Mouse (Mus musculus): ENCODE data around the gene Ros1. TPM values are rescaled to one million over a fixed set of nuclear protein-coding genes. Genes with fewer than 3 reads are reported as not detected.

Gene Ros1
- polyA plus RNA-seq, 1 experiment = not detected

GRCm38 (mm10) chr10:52021231-52021630, 173.8 kb downstream of the Ros1 start:
- no peaks in the 10 kb centered on the region for H3K79me3 ChIP-seq (ENCODE audit: low read depth)
- no peaks in the 10 kb centered on the region for H3K27me3 ChIP-seq (ENCODE audit: control insufficient read depth, insufficient read depth, insufficient read length)
- no peaks in the 10 kb centered on the region for H3K36me3 ChIP-seq (ENCODE audit: control insufficient read depth, insufficient read depth)
- no peaks in the 10 kb centered on the region for H3K79me2 ChIP-seq (ENCODE audit: control insufficient read depth, insufficient read depth)
- no peak for TF ChIP-seq MYOD1 (IDR thresholded peaks at IDR 0.05; ENCODE audit: control insufficient read depth, insufficient read length, low read depth)
- no peak for TF ChIP-seq CTCF (IDR thresholded peaks at IDR 0.05; ENCODE audit: control insufficient read depth, insufficient read depth, insufficient read length)
- TF ChIP-seq CEBPB (IDR thresholded peaks at IDR 0.05; ENCODE audit: low read depth) = no peak
- no peak for TF ChIP-seq FOSL1 (IDR thresholded peaks at IDR 0.05; ENCODE audit: insufficient read depth, low read length, poor library complexity, severe bottlenecking)
- TF ChIP-seq MYOG (IDR thresholded peaks at IDR 0.05; ENCODE audit: control insufficient read depth, extremely low read depth, insufficient read length) = no peak
- TF ChIP-seq MAX (IDR thresholded peaks at IDR 0.05) = no peak
- TF ChIP-seq USF1 (IDR thresholded peaks at IDR 0.05; ENCODE audit: low read depth) = no peak
- no peak overlapping the region for H3ac ChIP-seq (ENCODE audit: control insufficient read depth, insufficient read length, low read depth)
- H3K4me3 ChIP-seq (ENCODE audit: insufficient read depth, poor library complexity, severe bottlenecking) = no peak overlapping the region

GRCm38 (mm10) chr10:52018471-52018870, 176.6 kb downstream of the Ros1 start:
- no peaks in the 10 kb centered on the region for H3K27me3 ChIP-seq (ENCODE audit: control insufficient read depth, insufficient read depth, insufficient read length)

More at GRCm38 (mm10) chr10:52018471-52018870, 176.6 kb downstream of the Ros1 start:
- H3K79me3 ChIP-seq (ENCODE audit: low read depth) = no peaks in the 10 kb centered on the region
- H3ac ChIP-seq (ENCODE audit: control insufficient read depth, insufficient read length, low read depth) = no peak overlapping the region
- TF ChIP-seq FOSL1 (IDR thresholded peaks at IDR 0.05; ENCODE audit: insufficient read depth, low read length, poor library complexity, severe bottlenecking) (no peak), MYOG (IDR thresholded peaks at IDR 0.05; ENCODE audit: control insufficient read depth, extremely low read depth, insufficient read length) (no peak), CTCF (IDR thresholded peaks at IDR 0.05; ENCODE audit: control insufficient read depth, insufficient read depth, insufficient read length) (no peak), USF1 (IDR thresholded peaks at IDR 0.05; ENCODE audit: low read depth) (no peak), CEBPB (IDR thresholded peaks at IDR 0.05; ENCODE audit: low read depth) (no peak), MAX (IDR thresholded peaks at IDR 0.05) (no peak), MYOD1 (IDR thresholded peaks at IDR 0.05; ENCODE audit: control insufficient read depth, insufficient read length, low read depth) (no peak)
- no peaks in the 10 kb centered on the region for H3K36me3 ChIP-seq (ENCODE audit: control insufficient read depth, insufficient read depth)
- no peaks in the 10 kb centered on the region for H3K79me2 ChIP-seq (ENCODE audit: control insufficient read depth, insufficient read depth)
- no peak overlapping the region for H3K4me3 ChIP-seq (ENCODE audit: insufficient read depth, poor library complexity, severe bottlenecking)

Small RNA genes lying within 50 kb of the gene (microRNA-seq; reads per million reads assigned to microRNA genes)
- not detected for gene Gm24084 (ENCODE audit: borderline microRNAs expressed)

Other genes with a start within 250 kb of the Ros1 start
- 1.2 TPM for gene Vgll2, start 172.7 kb downstream of the Ros1 start, polyA plus RNA-seq (2012; fragmentation: generic; extraction: Trizol)
- 5.6 TPM for gene Dcbld1, start 38.4 kb upstream of the Ros1 start, polyA plus RNA-seq (2012; fragmentation: generic; extraction: Trizol)
- not detected for gene Gm26741, start 163.5 kb upstream of the Ros1 start, polyA plus RNA-seq (2012; fragmentation: generic; extraction: Trizol)
- gene Gopc, start 186.9 kb upstream of the Ros1 start, polyA plus RNA-seq (2012; fragmentation: generic; extraction: Trizol) = 5.9 TPM
- gene Nepn, start 193.7 kb upstream of the Ros1 start, polyA plus RNA-seq (2012; fragmentation: generic; extraction: Trizol) = not detected
- 16.1 TPM for gene Nus1, start 222.3 kb upstream of the Ros1 start, polyA plus RNA-seq (2012; fragmentation: generic; extraction: Trizol)